Mouse (Mus musculus): ENCODE results near the gene Amacr. TPM values are rescaled to one million over a fixed set of nuclear protein-coding genes. Genes with fewer than 3 reads are reported as not detected.
A peak's percentile ranks its signal among the peaks of the same experiment; 100 is the strongest.

Amacr gene
- total and polyA plus RNA-seq, 2 experiments from 2014 or later = 6.3 to 9.8 TPM

DNA sequence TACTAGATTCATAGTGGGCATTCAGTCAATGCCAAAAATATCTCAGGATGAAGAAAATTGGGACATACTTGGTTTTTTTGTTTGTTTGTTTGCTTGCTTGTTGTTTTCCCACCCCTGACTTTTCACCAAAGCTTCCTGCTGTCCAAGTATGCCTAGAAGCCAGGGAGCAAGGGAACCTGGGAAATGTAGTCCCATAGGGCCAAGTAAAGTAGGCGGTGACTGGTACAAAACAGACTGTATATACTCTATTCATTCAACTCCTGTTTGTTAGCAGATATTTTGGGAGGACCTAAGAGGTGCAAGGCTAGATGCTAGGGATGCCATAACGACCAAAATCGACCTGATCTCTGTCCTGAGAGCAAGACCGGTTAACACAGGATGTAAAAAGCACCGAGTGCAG, 18.3 kb downstream of the Amacr start:
- no peaks in the 10 kb centered on the region for H3K9me3 ChIP-seq (ENCODE audit: low read length)
- H3K4me3 ChIP-seq (ENCODE audit: low read depth, low read length) = no peak overlapping the region
- no peak overlapping the region for H3K9ac ChIP-seq (replicated peaks; ENCODE audit: low read length, poor library complexity, severe bottlenecking)
- DNase-seq (ENCODE audit: low spot score) = peak; percentile 27
- no peak for TF ChIP-seq CTCF (IDR thresholded peaks at IDR 0.05)
- H3K27ac ChIP-seq (ENCODE audit: low read depth, low read length) = no peak overlapping the region
- 54% methylated on average over 5 of the region's 5 CpGs for WGBS
- H3K4me2 ChIP-seq (ENCODE audit: low read depth, low read length, poor library complexity, severe bottlenecking) = no peak overlapping the region
- no peaks in the 10 kb centered on the region for H3K36me3 ChIP-seq (ENCODE audit: insufficient read depth, low read length)
- H3K4me1 ChIP-seq (ENCODE audit: insufficient read depth, low read length) = no peaks in the 10 kb centered on the region
- no peaks in the 10 kb centered on the region for H3K27me3 ChIP-seq (ENCODE audit: insufficient read depth, low read length)
- ATAC-seq (ENCODE audit: low FRiP score) = no peak

DNA sequence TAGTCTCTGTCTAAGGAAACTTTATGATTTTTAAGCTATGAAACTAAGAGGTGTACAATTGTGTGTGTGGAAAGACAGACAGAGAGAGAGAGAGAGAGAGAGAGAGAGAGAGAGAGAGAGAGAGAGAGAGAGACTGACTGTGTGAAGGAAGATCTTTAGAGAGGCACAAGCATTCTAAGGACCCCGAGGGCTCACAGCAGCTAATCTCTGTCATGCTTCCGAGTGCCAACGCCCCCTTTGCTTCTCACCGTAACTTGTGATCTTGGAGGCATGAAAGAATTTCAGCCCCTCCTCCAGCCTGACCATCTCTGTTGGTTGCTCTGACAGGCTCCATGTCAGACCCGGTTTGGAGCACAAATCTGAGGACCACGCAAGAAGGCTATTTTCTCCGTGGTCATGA, 18.9 kb downstream of the Amacr start, which contains the start of gene Slc45a2:
TSS of gene Slc45a2 (plus strand) at position 301 of the 400 bp plus-strand sequence.
- Histone ChIP-seq H3K36me3 (ENCODE audit: insufficient read depth, low read length) (no peaks in the 10 kb centered on the region), H3K4me1 (ENCODE audit: insufficient read depth, low read length) (no peaks in the 10 kb centered on the region), H3K9me3 (ENCODE audit: low read length) (no peaks in the 10 kb centered on the region), H3K4me3 (ENCODE audit: low read depth, low read length) (no peak within 1 kb of the TSS), H3K9ac (replicated peaks; ENCODE audit: low read length, poor library complexity, severe bottlenecking) (no peak within 1 kb of the TSS), H3K27ac (ENCODE audit: low read depth, low read length) (no peak within 1 kb of the TSS), H3K27me3 (ENCODE audit: insufficient read depth, low read length) (no peaks in the 10 kb centered on the region), H3K4me2 (ENCODE audit: low read depth, low read length, poor library complexity, severe bottlenecking) (no peak within 1 kb of the TSS)
- 42% methylated on average over 7 of the region's 7 CpGs for WGBS
- DNase-seq (ENCODE audit: low spot score) (no peak), ATAC-seq (ENCODE audit: low FRiP score) (no peak)
- no peak for TF ChIP-seq CTCF (IDR thresholded peaks at IDR 0.05)

DNA sequence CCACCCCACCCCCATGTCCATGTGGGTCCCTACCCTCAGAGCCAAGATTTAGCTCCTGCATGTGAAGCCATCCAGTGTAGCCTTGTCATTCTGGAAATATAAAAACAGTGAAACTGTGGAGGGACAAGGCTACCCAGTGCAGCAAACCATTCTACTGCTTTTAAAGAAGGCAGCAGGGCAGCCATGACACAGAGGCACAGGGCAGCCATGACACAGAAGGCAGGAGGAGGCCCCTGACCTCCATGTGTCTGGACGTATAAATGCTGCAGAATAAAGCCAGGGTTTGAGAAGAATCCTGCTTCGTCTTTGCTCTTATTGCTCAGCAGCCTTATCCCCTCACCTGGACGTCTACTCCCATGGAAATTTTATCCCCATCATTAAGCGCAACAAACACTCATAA, 22.2 kb downstream of the Amacr start:
- TF ChIP-seq CTCF (IDR thresholded peaks at IDR 0.05) = no peak
- Histone ChIP-seq H3K27me3 (ENCODE audit: insufficient read depth, low read length) (no peaks in the 10 kb centered on the region), H3K36me3 (ENCODE audit: insufficient read depth, low read length) (no peaks in the 10 kb centered on the region), H3K4me2 (ENCODE audit: low read depth, low read length, poor library complexity, severe bottlenecking) (no peak overlapping the region), H3K9me3 (ENCODE audit: low read length) (no peaks in the 10 kb centered on the region), H3K4me3 (ENCODE audit: low read depth, low read length) (no peak overlapping the region), H3K9ac (replicated peaks; ENCODE audit: low read length, poor library complexity, severe bottlenecking) (no peak overlapping the region), H3K4me1 (ENCODE audit: insufficient read depth, low read length) (no peaks in the 10 kb centered on the region), H3K27ac (ENCODE audit: low read depth, low read length) (no peak overlapping the region)
- DNase-seq (ENCODE audit: low spot score) (no peak), ATAC-seq (ENCODE audit: low FRiP score) (no peak)
- WGBS = 87% methylated on average over 4 of the region's 4 CpGs

DNA sequence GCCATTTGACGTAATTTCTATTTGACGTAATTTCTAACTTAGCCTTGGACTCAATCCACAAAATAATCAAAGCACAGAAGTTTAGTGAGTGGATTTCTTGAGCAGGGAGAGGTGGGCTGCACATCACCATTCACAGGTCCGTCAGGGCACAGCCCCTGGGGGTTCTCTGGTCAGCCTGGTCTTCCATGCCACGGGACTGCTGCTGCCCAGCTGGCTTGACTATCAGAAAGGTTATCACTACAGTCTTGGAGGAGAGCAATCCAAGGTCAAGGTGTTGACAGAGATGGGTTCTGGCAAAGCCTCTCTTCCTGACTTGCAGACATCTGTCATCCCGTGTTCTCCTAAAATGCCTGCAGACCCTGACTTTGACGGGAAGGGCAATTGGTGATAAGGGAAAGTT, 23.1 kb downstream of the Amacr start:
- DNase-seq (ENCODE audit: low spot score) (no peak), ATAC-seq (ENCODE audit: low FRiP score) (no peak)
- H3K9me3 ChIP-seq (ENCODE audit: low read length) = no peaks in the 10 kb centered on the region
- no peaks in the 10 kb centered on the region for H3K27me3 ChIP-seq (ENCODE audit: insufficient read depth, low read length)
- no peaks in the 10 kb centered on the region for H3K4me1 ChIP-seq (ENCODE audit: insufficient read depth, low read length)
- H3K4me2 ChIP-seq (ENCODE audit: low read depth, low read length, poor library complexity, severe bottlenecking) = no peak overlapping the region
- H3K4me3 ChIP-seq (ENCODE audit: low read depth, low read length) = no peak overlapping the region
- no peak overlapping the region for H3K27ac ChIP-seq (ENCODE audit: low read depth, low read length)
- no peak for TF ChIP-seq CTCF (IDR thresholded peaks at IDR 0.05)
- H3K36me3 ChIP-seq (ENCODE audit: insufficient read depth, low read length) = no peaks in the 10 kb centered on the region
- WGBS = 89% methylated on average over 6 of the region's 6 CpGs
- H3K9ac ChIP-seq (replicated peaks; ENCODE audit: low read length, poor library complexity, severe bottlenecking) = no peak overlapping the region

GRCm38 (mm10) chr15:11008756-11009155, 27.2 kb downstream of the Amacr start:
- peak; percentile 70 for TF ChIP-seq CTCF (IDR thresholded peaks at IDR 0.05)
- H3K4me2 ChIP-seq (ENCODE audit: low read depth, low read length, poor library complexity, severe bottlenecking) = no peak overlapping the region
- no peak overlapping the region for H3K9ac ChIP-seq (replicated peaks; ENCODE audit: low read length, poor library complexity, severe bottlenecking)
- no peaks in the 10 kb centered on the region for H3K9me3 ChIP-seq (ENCODE audit: low read length)
- no peak overlapping the region for H3K27ac ChIP-seq (ENCODE audit: low read depth, low read length)
- H3K4me1 ChIP-seq (ENCODE audit: insufficient read depth, low read length) = no peaks in the 10 kb centered on the region
- 27% methylated on average over 5 of the region's 5 CpGs for WGBS
- H3K36me3 ChIP-seq (ENCODE audit: insufficient read depth, low read length) = no peaks in the 10 kb centered on the region
- no peak overlapping the region for H3K4me3 ChIP-seq (ENCODE audit: low read depth, low read length)
- no peak for ATAC-seq (ENCODE audit: low FRiP score)
- peak; percentile 40 for DNase-seq (ENCODE audit: low spot score)
- H3K27me3 ChIP-seq (ENCODE audit: insufficient read depth, low read length) = no peaks in the 10 kb centered on the region

DNA sequence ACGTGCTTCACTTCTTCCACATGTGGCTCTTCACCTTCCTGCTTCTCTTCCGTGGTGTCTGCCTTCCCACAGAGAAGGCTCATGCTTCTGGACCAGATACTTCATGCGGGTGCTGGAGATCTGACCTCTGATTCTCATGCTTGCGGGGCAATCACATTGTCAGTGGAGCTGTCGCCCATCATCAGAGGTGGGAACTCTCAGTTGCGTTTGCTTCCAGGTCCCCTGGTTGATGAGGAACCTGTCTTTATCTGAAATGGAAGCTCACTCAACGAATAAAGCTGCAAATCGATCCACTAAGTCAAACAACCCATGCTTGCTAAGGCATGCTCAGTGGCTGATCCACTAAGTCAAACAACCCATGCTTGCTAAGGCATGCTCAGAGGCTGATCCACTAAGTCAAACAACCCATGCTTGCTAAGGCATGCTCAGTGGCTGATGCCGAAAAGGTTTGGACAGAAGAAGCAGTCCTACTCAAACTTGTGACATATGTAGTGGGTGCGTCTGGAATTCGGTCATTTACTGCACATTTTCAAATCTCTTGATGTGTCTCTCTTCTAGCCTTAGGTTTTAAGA, 29.5 kb downstream of the Amacr start:
- no peak for DNase-seq (ENCODE audit: low spot score)

More for the DNA sequence above, 29.5 kb downstream of the Amacr start:
- Histone ChIP-seq H3K4me1 (ENCODE audit: insufficient read depth, low read length) (no peaks in the 10 kb centered on the region), H3K9me3 (ENCODE audit: low read length) (no peaks in the 10 kb centered on the region), H3K9ac (replicated peaks; ENCODE audit: low read length, poor library complexity, severe bottlenecking) (no peak overlapping the region), H3K27ac (ENCODE audit: low read depth, low read length) (no peak overlapping the region), H3K36me3 (ENCODE audit: insufficient read depth, low read length) (no peaks in the 10 kb centered on the region), H3K27me3 (ENCODE audit: insufficient read depth, low read length) (no peaks in the 10 kb centered on the region), H3K4me2 (ENCODE audit: low read depth, low read length, poor library complexity, severe bottlenecking) (no peak overlapping the region), H3K4me3 (ENCODE audit: low read depth, low read length) (no peak overlapping the region)
- 92% methylated on average over 11 of the region's 11 CpGs for WGBS
- TF ChIP-seq CTCF (IDR thresholded peaks at IDR 0.05) = no peak
- no peak for ATAC-seq (ENCODE audit: low FRiP score)
